Mouse (Mus musculus) CH12.LX (cell line): ENCODE data around the gene Krtdap.

Source experiments
- BHLHE40 ChIP-seq: IDR thresholded peaks from 2 replicates; pipeline ENCODE4 v1.6.1; 2011; ENCODE audit warnings: mild to moderate bottlenecking, low read depth, low read length, improper control_type of control experiment
- CTCF ChIP-seq, 2 experiments: IDR thresholded peaks in 1 of 2; conservative IDR thresholded peaks in 1 of 2; 2 replicates each; pipeline ENCODE4 v1.5.1; 2011 to 2012; ENCODE audit warnings: low read depth in 2 of 2, low read length in 2 of 2, improper control_type of control experiment in 1 of 2, inconsistent platforms in 1 of 2, mild to moderate bottlenecking in 1 of 2, moderate library complexity in 1 of 2
- EP300 ChIP-seq: IDR thresholded peaks from 2 replicates; pipeline ENCODE4 v1.6.1; 2011; ENCODE audit warnings: low read length, improper control_type of control experiment
- ETS1 ChIP-seq: conservative IDR thresholded peaks from 2 replicates; pipeline ENCODE4 v1.6.1; 2012; ENCODE audit warnings: low read depth, mild to moderate bottlenecking, inconsistent platforms, low read length, improper control_type of control experiment, moderate library complexity
- JUND ChIP-seq: conservative IDR thresholded peaks from 2 replicates; pipeline ENCODE4 v1.6.1; 2011; ENCODE audit warnings: low read depth, low read length, improper control_type of control experiment
- KAT2A ChIP-seq: IDR thresholded peaks from 2 replicates; pipeline ENCODE4 v1.6.1; 2012; ENCODE audit warnings: low read length, improper control_type of control experiment, inconsistent platforms; ENCODE audit not compliant: insufficient replicate concordance
- MAFK ChIP-seq: IDR thresholded peaks from 2 replicates; pipeline ENCODE4 v1.6.1; 2011; ENCODE audit warnings: low read length, improper control_type of control experiment; ENCODE audit not compliant: insufficient replicate concordance
- MAX ChIP-seq: IDR thresholded peaks from 2 replicates; pipeline ENCODE4 v1.6.1; 2011; ENCODE audit warnings: low read length, improper control_type of control experiment
- NRF1 ChIP-seq: IDR thresholded peaks from 2 replicates; pipeline ENCODE4 v1.6.1; 2014; ENCODE audit warnings: low read depth, mild to moderate bottlenecking, inconsistent platforms, low read length, improper control_type of control experiment, moderate library complexity
- POLR2A ChIP-seq: IDR thresholded peaks from 2 replicates; pipeline ENCODE4 v1.6.1; 2011; ENCODE audit warnings: low read depth, mild to moderate bottlenecking, improper control_type of control experiment, low read length
- USF2 ChIP-seq: conservative IDR thresholded peaks from 2 replicates; pipeline ENCODE4 v1.6.1; 2011; ENCODE audit warnings: low read depth, low read length, improper control_type of control experiment
- ZKSCAN1 ChIP-seq: IDR thresholded peaks from 2 replicates; pipeline ENCODE4 v1.6.1; 2012; ENCODE audit warnings: low read depth, inconsistent platforms, low read length, improper control_type of control experiment, borderline replicate concordance
- ZMIZ1 ChIP-seq: IDR thresholded peaks from 2 replicates; pipeline ENCODE4 v1.6.1; 2012; ENCODE audit warnings: low read depth, mild to moderate bottlenecking, inconsistent platforms, low read length, improper control_type of control experiment

DNA sequence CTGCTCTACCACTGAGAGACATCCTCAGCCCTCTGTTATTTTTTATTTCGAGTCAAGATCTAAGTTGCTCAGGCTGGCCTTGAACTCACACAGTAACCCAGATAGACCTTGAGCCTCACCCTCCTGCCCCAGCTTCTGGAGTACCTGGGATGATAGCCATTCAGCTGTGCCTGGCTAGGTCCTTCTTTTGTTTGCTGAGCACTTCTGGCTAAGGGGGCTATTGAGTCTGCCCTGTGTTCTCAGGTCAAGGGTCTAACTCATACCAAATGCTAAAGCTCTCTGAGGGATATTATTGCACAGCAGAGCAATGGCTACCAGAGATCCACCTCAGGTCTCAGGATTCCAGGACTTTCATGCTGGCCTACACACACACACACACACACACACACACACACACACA, 2.5 kb upstream of the Krtdap start:
- TF ChIP-seq POLR2A (no peak), EP300 (no peak), BHLHE40 (no peak), ZKSCAN1 (no peak), MAFK (no peak), KAT2A (no peak), CTCF (conservative IDR thresholded peaks at IDR 0.05 in 1 of 2, IDR thresholded peaks at IDR 0.05 in 1 of 2; ENCODE audit: low read depth in 2 of 2, low read length in 2 of 2) (no peak), JUND (no peak), MAX (no peak), USF2 (no peak), ETS1 (no peak), ZMIZ1 (no peak), NRF1 (no peak)
